In the genomic region with DNA sequence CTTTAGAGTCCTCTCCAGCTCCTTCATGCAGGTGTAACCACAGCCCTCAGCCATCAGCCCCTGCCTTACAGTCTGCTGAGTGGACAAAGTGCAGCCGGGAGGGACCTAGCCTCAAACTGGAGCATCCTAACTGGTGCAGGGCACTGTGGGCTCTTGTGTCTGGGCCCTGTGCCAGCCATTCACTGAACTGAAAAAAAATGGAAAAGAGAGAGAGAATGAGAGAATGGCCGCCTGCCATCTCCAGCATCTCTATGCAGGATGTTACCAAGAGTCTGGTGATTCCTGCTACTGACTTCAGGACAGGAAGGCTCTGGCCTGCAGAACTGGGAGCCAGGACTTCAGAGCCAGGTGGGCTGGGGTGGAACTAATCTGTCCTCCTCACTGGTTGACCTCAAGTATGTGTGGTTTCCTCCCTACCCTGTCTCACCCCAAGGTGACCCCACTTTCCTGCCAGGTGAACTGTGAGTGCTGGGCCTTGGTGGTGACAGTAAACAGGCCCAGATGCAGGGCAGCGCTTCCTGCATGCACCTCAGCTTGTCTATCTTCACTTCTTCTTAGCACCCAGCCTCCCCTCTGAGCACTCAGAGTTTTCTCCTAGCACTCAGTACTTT, we compare ENCODE assay signal across 8 mouse cellular contexts. TPM values are rescaled to one million over a fixed set of nuclear protein-coding genes. Genes with fewer than 3 reads are reported as not detected.
DNase-seq lines count a peak whose midpoint lies in the region; ATAC-seq lines count a peak whose summit lies in the region.

No protein-coding gene starts in this region.

- no peak overlapping the region for H3K9ac ChIP-seq in hindbrain, embryonic 11.5 days (ENCODE audit: low read depth, low read length)
- H3K9ac ChIP-seq in hindbrain, embryonic 14.5 days: no peak overlapping the region
- no peak overlapping the region for H3K9ac ChIP-seq in neural tube, embryonic 12.5 days

- H3K27me3 ChIP-seq in hindbrain, embryonic 10.5 days (ENCODE audit: insufficient read depth, poor library complexity, severe bottlenecking): no peaks in the 10 kb centered on the region
- H3K27me3 ChIP-seq in hindbrain, embryonic 11.5 days (ENCODE audit: control insufficient read depth, insufficient read depth, low read length): no peaks in the 10 kb centered on the region
- no peaks in the 10 kb centered on the region for H3K27me3 ChIP-seq in hindbrain, embryonic 14.5 days (ENCODE audit: control insufficient read depth, insufficient read depth, low read length)
- no peaks in the 10 kb centered on the region for H3K27me3 ChIP-seq in neural tube, embryonic 12.5 days (replicated peaks)

- H3K36me3 ChIP-seq in hindbrain, embryonic 10.5 days: peaks cover 52% of the 10 kb centered on the region
- no peaks in the 10 kb centered on the region for H3K36me3 ChIP-seq in hindbrain, embryonic 11.5 days (ENCODE audit: control insufficient read depth, insufficient read depth, low read length)
- 0 out of 2 replicates have a peak, but pooled peaks cover 2% of the 10 kb centered on the region for H3K36me3 ChIP-seq in hindbrain, embryonic 14.5 days (replicated peaks; ENCODE audit: control insufficient read depth, insufficient read depth)
- H3K36me3 ChIP-seq in neural tube, embryonic 12.5 days: peaks cover 5% of the 10 kb centered on the region; the same call in 1 of the 2 replicates

- peaks cover 49% of the 10 kb centered on the region for H3K4me1 ChIP-seq in hindbrain, embryonic 10.5 days (replicated peaks)
- no peaks in the 10 kb centered on the region for H3K4me1 ChIP-seq in hindbrain, embryonic 11.5 days (replicated peaks; ENCODE audit: control insufficient read depth, insufficient read depth, low read length)
- peaks cover 13% of the 10 kb centered on the region for H3K4me1 ChIP-seq in hindbrain, embryonic 14.5 days (replicated peaks; ENCODE audit: control insufficient read depth, insufficient read depth, low read length)
- peaks cover 22% of the 10 kb centered on the region for H3K4me1 ChIP-seq in neural tube, embryonic 12.5 days

- no peak for DNase-seq in hindbrain, embryonic 10.5 days (ENCODE audit: low spot score)
- DNase-seq in hindbrain, embryonic 11.5 days (ENCODE audit: low spot score): no peak
- DNase-seq in 3T3-L1 (ENCODE audit: low read depth, low spot score): peak; percentile 87
- DNase-seq in cerebellum, adult 9-11 months: peak; percentile 33
- DNase-seq in hindbrain, embryonic 14.5 days (ENCODE audit: low spot score): peak; percentile 72
- DNase-seq in embryo, embryonic 10 days (ENCODE audit: low spot score): no peak
- no peak for DNase-seq in embryo, embryonic 9.5 days (ENCODE audit: extremely low spot score)

- peak overlapping the region; percentile 73 for H3K27ac ChIP-seq in hindbrain, embryonic 10.5 days
- no peak overlapping the region for H3K27ac ChIP-seq in hindbrain, embryonic 11.5 days (ENCODE audit: low read depth, low read length)
- peak overlapping the region; percentile 72 for H3K27ac ChIP-seq in hindbrain, embryonic 14.5 days
- H3K27ac ChIP-seq in neural tube, embryonic 12.5 days: no peak overlapping the region; the same call in 1 of the 2 replicates

- H3K9me3 ChIP-seq in hindbrain, embryonic 10.5 days: no peaks in the 10 kb centered on the region
- H3K9me3 ChIP-seq in hindbrain, embryonic 11.5 days (ENCODE audit: control insufficient read depth, low read length): no peaks in the 10 kb centered on the region
- no peaks in the 10 kb centered on the region for H3K9me3 ChIP-seq in hindbrain, embryonic 14.5 days (ENCODE audit: control insufficient read depth, low read length)
- no peaks in the 10 kb centered on the region for H3K9me3 ChIP-seq in neural tube, embryonic 12.5 days

- ATAC-seq in hindbrain, embryonic 11.5 days (ENCODE audit: low FRiP score): no peak; the same call in 1 of the 2 replicates
- ATAC-seq in hindbrain, embryonic 14.5 days (ENCODE audit: low FRiP score): peak; percentile 84
- peak; percentile 55; the same call in 1 of the 2 replicates for ATAC-seq in neural tube, embryonic 12.5 days (ENCODE audit: low FRiP score, low read depth)

- WGBS in hindbrain, embryonic 10.5 days: 89% methylated on average over 3 of the region's 3 CpGs
- WGBS in hindbrain, embryonic 11.5 days: 88% methylated on average over 3 of the region's 3 CpGs
- WGBS in hindbrain, embryonic 14.5 days: 57% methylated on average over 3 of the region's 3 CpGs
- 60% methylated on average over 3 of the region's 3 CpGs for WGBS in neural tube, embryonic 12.5 days

- H3K4me3 ChIP-seq in hindbrain, embryonic 10.5 days: no peak overlapping the region
- no peak overlapping the region for H3K4me3 ChIP-seq in hindbrain, embryonic 11.5 days (ENCODE audit: low read depth, low read length)
- no peak overlapping the region for H3K4me3 ChIP-seq in hindbrain, embryonic 14.5 days (replicated peaks; ENCODE audit: low read length)
- no peak overlapping the region for H3K4me3 ChIP-seq in neural tube, embryonic 12.5 days

- H3K4me2 ChIP-seq in hindbrain, embryonic 11.5 days (replicated peaks; ENCODE audit: low read depth, low read length): no peak overlapping the region
- no peak overlapping the region for H3K4me2 ChIP-seq in hindbrain, embryonic 14.5 days (replicated peaks)
- no peak overlapping the region for H3K4me2 ChIP-seq in neural tube, embryonic 12.5 days (replicated peaks)

RNA-seq across cellular contexts. Expression of a gene that starts 16.1 kb away (rescaled TPM):
- polyA plus RNA-seq in hindbrain, embryonic 10.5 days (2016; fragmentation: Nextera tagmentation; extraction: Ambion mirVana): 29.7 and 30.8 TPM in 2 replicates
- polyA plus RNA-seq in hindbrain, embryonic 11.5 days (2014; fragmentation: Nextera tagmentation; extraction: Ambion mirVana): 21.1 and 24.2 TPM in 2 replicates
- polyA plus RNA-seq in hindbrain, embryonic 14.5 days (2014; fragmentation: Nextera tagmentation; extraction: Ambion mirVana): 21.8 and 23.4 TPM in 2 replicates
- polyA plus RNA-seq in neural tube, embryonic 12.5 days (2016; fragmentation: Nextera tagmentation; extraction: Ambion mirVana): 24.6 and 25.0 TPM in 2 replicates

Comparison
In these comparisons a context has a peak if more than half of its experiments do, and no peak if none do; other contexts are left out.
1. DNase-seq: peak in 3T3-L1 (single experiment), cerebellum, adult 9-11 months (single experiment) and hindbrain, embryonic 14.5 days (single experiment); none in hindbrain, embryonic 10.5 days (single experiment), hindbrain, embryonic 11.5 days (single experiment), embryo, embryonic 10 days (single experiment) and embryo, embryonic 9.5 days (single experiment).
2. H3K27ac ChIP-seq: peak in hindbrain, embryonic 10.5 days (single experiment) and hindbrain, embryonic 14.5 days (single experiment); none in hindbrain, embryonic 11.5 days (single experiment) and neural tube, embryonic 12.5 days (single experiment).